Mouse (Mus musculus) heart, postnatal 36 days (tissue): ENCODE measurements at regions not wholly inside any gene's neighbourhood (a gene's known extent, or its start where the extent isn't known, plus 50 kb on each side); places are given as distances from the start of the nearest gene placed in this dataset.

Source experiments
- DNase-seq, 2 experiments: peaks; one replicate each; pipeline ENCODE4 v3.0.0; 2021 to 2022
- intact Hi-C: fragments of 180-260 bp; cut with DNase I; formaldehyde crosslinking; loops from one replicate; pipeline ENCODE4 v1.15.1; 2025

DNA sequence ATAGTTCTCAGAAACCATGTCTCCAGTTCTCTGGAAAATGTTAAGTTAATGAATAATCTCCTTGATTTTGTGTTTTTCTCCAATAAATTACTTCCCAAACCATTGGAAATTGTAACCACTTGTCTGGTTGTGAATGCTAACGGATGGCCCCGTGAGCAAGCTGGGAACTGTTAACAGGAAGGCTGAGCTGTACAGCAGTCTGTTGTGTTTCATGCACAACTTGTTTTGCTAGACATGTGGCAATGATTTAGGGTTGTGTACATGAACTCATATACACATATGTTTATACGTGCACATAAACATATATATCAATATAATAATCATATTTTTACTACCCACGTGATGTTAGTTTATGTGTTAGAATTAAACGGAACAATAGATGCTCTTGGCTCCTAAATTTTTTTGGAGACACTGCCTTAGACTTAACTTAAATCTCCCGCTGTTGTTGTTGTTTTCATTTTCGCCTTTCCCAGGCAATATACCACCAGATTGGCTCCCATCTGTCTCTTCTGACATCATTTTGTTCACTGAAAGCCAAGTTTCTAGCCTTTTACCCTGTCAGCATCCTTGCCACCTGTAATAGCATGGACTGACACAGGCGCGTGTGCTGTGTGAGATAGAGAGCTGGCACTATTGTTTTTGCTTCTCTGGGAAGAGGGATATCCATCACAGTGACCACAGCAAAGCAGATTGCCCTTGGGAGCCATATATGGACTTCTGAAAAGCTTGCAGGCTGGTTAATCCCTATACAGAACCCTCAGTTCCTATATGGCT, 231.6 kb downstream of the Fzd1 start:
- DNase-seq = no peak
- intact Hi-C loops = no loop called here

DNA sequence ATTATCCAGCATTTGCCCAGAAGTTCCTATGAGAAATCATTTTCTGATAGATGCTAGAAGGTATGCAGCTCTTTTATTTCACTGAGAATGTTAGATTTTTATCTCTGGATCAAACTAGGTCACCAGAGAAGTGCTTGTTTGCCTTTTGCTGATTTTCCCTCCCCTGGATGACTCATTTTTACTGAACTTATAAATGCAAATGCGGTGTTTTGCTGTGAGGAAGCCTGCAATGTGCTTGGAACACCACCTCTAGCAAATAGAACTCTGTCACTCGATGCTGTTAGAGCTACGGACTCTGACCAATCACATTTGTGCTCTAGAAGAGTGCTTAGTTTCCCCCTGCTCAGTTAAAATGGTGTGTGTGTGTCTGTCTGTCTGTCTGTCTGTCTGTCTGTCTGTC, 257.2 kb downstream of the Fzd1 start:
- intact Hi-C loops = no loop called here
- no peak for DNase-seq

DNA sequence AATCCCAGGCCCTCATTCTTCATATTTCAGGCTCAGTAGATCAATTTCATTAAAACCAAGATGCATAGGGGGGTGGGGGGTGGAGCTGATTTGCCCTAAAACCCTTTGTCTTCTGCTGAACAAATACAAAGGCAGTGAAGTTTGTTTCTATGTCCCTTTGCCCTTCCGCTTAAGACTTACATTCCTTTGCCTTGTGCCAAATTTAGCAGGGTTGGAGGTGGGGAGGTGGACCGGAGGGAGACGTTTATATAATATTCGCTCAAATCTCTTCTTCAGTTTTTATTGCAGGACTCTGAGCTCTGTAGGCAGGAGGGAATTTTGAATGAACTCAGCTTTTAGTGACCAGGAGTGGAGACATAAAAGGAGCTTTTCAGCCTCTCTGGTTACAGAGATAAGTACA, 258.8 kb downstream of the Fzd1 start:
- intact Hi-C loops = no loop called here
- DNase-seq = peak in 1 of 2 experiments; percentile 5

DNA sequence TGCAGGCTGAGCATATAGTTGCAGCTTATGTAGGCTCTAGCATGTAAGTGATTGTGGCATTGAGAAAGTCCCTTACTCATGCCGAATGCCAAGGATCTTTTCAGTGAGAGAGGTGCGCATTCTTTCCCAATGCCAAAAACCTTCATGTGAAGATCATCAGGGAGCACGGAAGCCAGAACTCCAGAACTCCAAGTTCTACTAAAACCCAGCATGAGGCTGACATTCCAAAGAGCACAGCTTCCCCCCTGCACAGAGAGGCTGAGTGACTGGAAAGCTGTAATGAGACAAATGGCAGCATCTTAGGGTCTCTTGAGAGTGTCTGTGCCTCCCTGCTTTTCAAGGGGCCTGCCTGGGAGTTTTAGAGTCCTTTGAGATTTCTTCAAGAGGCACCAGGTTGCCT, 259.4 kb downstream of the Fzd1 start:
- intact Hi-C loops = no loop called here
- no peak for DNase-seq

DNA sequence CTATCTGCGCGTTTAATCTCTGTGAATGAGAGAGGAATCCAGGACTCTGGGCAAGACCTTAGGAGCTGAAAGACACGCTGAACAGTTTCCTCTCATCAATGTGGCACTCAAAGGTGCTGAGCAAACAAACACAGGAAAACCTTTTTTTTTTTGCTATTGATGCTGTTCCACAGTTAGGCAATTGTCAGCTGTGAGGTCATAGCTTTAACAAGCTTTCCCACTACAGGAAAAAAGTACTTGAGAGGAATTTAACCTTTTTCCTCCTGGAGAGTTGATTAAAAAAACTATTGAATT, 261.0 kb downstream of the Fzd1 start:
- intact Hi-C loops = no loop called here
- DNase-seq = peak in 1 of 2 experiments; percentile 13

DNA sequence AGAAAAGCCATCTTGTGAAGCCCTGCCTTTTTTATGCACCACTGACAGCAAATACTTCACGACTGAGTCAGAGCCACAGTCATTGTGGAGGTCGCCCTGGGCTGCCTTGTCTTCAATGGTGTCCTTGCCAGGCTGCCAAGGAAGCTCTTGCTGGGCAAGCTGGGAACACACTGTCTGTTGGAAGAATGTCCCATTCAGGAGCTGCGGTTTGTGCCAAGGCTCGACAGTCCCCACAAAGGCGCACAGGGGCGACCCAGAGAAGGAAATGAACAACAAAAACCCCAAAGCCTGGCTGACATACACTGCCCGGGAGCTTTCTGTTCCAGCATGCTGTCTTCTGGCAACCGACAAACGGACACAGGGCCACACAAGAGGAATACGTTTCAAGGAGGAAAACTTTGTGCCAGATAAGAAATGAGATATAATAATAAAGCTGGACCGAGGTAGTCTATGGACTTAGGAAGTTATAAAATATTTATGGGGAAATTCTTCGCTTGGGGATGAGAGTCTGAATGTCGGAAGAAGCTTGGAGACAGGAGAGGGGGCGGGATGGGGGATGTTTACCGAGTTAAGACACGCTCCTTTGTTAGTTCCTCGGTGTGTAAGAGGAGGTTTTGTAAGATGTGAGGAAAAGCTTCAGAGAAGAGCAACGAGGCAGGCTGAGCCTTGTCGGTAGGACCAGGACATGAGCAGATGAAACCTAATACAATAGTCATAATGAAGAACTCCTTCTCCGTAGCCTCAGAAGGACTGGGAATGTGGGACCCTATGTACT, 261.5 kb downstream of the Fzd1 start:
- peak; percentile 44 to 61 for DNase-seq
- intact Hi-C loops = no loop called here

DNA sequence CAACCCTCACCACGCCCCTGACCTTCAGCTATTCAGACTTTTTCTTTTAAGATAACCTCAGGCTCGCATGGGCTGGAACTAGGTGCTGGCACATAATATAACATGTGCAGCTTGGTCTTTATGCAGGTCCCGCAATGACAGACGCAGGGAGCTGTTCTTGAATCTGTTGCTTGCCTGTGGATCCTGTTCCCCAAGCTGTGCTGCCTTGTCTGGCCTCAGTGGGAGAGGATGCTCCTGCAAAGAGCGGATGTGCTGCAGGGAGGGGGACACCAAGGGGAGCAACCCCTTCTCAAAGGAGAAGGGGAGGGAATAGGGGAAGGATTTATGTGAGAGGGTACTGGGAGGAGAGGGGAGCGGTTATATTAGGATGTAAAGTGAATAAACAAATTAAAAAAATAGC, 262.4 kb downstream of the Fzd1 start:
- intact Hi-C loops = no loop called here
- no peak for DNase-seq

DNA sequence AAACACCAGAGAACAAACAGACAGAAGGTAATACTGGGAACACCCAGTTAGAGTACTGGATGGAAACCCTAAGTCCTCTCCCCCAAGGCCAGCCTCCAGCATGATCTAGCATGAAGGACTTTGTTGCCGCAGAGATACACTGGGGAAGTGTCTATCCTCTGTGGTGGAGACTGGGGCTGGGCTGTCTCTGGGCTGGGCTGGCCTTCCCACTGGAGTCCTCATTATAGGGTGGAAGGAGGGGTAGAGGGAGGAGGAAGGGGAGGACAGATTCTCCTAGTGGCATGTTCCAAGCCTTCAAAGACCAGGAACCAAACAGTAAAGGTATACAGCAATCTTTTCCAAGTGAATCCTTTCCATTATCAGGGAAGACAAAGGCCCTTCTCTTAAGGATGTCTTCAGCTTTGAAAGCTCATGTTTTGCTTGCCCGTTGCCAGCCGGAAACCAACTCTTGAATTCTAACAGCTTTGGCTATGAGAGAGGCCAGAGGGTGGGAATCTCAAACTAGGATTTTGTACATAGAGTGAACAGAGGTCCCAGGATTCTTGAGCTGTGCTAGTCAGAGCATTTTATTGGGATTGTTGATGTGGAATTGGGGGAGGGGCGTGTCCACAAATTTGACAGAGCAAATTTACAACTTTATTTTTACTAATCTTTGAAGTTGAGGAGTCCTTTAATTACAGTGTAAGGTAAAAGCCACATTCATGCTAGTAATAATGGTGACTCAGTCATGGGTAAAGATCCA, 271.3 kb downstream of the Fzd1 start:
- no peak for DNase-seq
- intact Hi-C loops = no loop called here

DNA sequence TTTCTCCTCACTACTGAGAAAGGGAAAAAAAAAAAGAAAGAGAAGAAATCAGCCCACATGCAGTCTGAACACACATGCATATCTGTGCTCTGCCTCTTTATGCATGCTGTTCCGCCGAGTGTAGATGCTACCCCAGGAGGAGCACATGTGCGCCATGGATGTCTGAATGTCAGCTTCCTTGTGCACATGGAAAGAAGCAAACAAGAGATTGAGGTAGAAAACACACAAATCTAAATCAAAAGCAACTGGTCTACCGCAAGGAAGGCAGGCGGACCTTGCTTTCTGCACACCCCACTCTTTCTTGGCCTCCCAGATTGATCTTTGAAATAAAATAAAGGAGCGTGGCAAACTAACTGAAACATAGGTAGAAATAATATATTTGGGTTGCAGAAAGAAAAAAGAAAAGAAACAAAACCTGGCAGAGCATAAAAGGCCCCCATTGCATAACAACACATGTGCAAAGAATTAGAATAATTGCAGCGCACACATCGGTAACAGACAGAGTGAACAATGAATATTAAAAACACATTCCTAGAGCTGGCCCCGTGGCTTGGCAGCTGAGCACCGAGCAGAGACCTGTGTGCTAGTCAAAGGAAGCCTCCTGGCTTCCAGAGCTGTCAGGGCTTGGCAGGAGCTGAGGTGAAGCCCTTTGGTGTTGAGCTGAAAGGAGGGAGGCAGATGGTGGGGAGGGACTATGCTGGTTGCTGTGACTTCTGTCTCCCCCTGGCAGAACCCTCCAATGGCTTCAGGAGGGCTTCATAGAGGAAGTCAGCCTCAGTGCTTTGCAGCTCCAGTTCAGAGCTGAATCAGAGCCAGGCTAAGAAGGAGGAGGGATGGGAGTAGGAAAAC, 272.1 kb downstream of the Fzd1 start:
- intact Hi-C loops = no loop called here
- DNase-seq = no peak

DNA sequence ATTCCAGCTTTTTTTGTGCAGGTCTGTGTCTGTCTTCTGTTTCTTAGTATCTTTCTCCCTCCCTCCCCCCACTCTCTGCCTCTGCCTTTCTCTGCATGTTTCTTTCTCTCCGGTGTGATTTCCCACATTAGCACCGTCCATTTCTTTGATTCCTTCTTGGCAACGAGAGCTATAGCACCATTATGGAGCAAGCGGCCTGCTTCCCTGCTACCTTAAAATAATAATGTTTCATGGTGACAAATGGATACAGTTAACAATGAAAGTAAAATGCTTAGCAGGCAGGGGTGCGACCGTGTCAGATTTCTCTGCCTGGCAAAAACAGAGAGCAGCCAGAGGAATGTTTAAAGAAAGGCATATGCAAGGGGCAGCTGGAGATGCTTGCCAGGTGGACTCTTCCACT, 273.1 kb downstream of the Fzd1 start:
- intact Hi-C loops = no loop called here

DNA sequence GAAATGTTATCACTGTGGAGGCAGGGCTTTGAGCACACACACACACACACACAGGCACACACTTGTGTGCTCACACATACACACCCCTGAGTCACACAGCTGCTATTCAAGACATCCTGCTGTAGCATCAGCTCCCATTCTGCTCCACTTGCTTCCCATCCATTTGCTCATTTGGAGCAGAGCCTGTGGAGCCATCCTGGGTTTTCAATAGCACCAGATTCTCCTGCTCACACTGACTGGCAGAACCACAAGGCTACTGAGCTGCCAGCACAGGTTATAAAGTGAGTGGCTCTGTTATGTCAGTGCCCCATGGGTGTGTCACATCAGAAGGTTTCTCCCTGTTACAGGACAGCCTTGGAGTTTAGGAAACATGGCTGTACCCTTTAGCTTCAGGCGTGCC, 273.7 kb downstream of the Fzd1 start:
- intact Hi-C loops = no loop called here
- no peak for DNase-seq

More for the DNA sequence above, 273.1 kb downstream of the Fzd1 start:
- no peak for DNase-seq

DNA sequence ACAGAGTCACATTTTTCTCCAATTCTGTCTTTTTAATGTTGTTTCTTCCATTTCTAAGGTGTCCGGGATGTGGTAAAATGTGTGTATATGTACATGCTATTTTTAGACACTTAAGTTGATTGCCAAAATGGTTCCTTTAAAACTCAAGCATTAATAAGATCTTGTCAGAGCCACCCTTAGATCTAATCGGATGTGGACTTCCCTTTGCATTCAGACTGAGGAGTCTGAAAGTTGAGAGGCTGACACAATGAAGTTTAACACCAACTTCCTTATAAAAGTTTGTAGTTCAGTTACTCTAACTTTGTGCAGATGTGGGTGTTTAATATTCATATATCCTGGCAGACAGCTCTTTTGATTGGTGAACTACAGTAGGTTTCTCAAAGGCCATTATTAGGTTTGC, 282.1 kb downstream of the Mterf1b start:
- DNase-seq = no peak
- intact Hi-C loops = no loop called here
